Mouse (Mus musculus) embryonic fibroblast, embryonic 13.5 days (primary cell): ENCODE data around the gene Gopc. TPM values are rescaled to one million over a fixed set of nuclear protein-coding genes. Genes with fewer than 3 reads are reported as not detected.
"Not testable (repeated sequence)": the region's sequence is repeated elsewhere in the genome, so short reads cannot be mapped to it uniquely, and the experiment has no call there.

Experiments
- H3K27ac ChIP-seq: 2 replicates; pipeline ENCODE4 v1.5.1; 2012; ENCODE audit warnings: low read length, control low read depth, inconsistent platforms; ENCODE audit not compliant: insufficient read depth
- H3K4me1 ChIP-seq: 2 replicates; pipeline ENCODE4 v1.6.1; 2011; ENCODE audit warnings: low read length; ENCODE audit not compliant: control insufficient read depth, insufficient read depth
- H3K4me3 ChIP-seq: 2 replicates; pipeline ENCODE4 v1.5.1; 2011; ENCODE audit warnings: mild to moderate bottlenecking, control low read depth, low read length; ENCODE audit not compliant: insufficient read depth
- CTCF ChIP-seq: IDR thresholded peaks from 2 replicates; pipeline ENCODE4 v1.5.1; 2011; ENCODE audit warnings: mild to moderate bottlenecking, control low read depth, low read length, moderate library complexity, borderline replicate concordance; ENCODE audit not compliant: insufficient read depth
- POLR2A ChIP-seq: IDR thresholded peaks from 2 replicates; pipeline ENCODE4 v1.6.1; 2011; ENCODE audit warnings: low read depth, mild to moderate bottlenecking, control low read depth, low read length, moderate library complexity
- polyA plus RNA-seq: library from polyadenylated mRNA; stranded (reverse); fragments of >200 nt; gene quantifications from 2 replicates; pipeline ENCODE4 v1.2.4, GENCODE M21; 2011; ENCODE audit warnings: low read depth; ENCODE audit not compliant: missing spikeins, insufficient read length

The Gopc gene
- polyA plus RNA-seq, 1 experiment = 31.6 TPM

DNA sequence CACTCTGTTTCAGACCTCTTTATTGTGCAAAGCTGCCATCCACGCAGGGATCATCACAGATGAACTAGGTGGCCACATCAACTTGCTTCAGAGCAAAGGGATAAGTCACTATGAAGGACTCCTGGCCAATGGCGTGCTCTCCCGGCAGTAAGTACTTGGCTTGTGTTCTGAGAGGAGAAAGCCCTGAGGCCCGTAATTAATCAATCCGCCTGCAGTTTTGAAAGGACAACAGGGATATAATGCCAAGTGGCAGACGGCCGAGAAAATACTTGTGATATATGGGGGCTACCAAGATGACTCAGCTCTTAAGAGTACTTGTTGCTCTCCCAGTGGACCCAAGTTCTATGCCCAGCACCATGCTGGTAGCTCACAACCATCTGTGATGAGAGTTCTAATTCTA, 77.3 kb downstream of the Gopc start:
- TF ChIP-seq POLR2A = no peak
- TF ChIP-seq CTCF = no peak
- Histone ChIP-seq H3K4me1 (no peaks in the 10 kb centered on the region), H3K4me3 (no peak overlapping the region)

DNA sequence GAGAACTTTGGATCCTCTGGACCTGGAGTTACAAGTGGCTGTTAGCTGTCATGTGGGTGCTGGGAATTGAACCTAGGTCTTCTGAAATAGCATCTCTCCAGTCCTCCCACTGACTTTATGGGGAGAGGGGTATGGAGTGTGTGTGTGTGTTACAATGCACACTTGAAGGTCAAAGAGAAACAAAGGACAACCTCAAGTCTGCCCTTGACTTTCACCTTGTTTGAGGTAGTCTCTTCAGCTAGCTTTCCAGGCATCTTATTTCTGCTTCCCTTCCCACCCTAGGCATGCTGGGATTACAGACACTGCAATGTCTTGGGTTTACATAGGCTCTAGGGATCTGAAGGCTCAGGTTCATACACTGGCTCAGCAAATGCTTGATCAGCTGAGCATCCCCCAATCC, 79.7 kb downstream of the Gopc start:
- no peak overlapping the region for H3K4me3 ChIP-seq
- TF ChIP-seq CTCF = no peak
- no peak for TF ChIP-seq POLR2A
- H3K4me1 ChIP-seq = no peaks in the 10 kb centered on the region
- no peak overlapping the region for H3K27ac ChIP-seq

More for the DNA sequence above, 77.3 kb downstream of the Gopc start:
- H3K27ac ChIP-seq = no peak overlapping the region

DNA sequence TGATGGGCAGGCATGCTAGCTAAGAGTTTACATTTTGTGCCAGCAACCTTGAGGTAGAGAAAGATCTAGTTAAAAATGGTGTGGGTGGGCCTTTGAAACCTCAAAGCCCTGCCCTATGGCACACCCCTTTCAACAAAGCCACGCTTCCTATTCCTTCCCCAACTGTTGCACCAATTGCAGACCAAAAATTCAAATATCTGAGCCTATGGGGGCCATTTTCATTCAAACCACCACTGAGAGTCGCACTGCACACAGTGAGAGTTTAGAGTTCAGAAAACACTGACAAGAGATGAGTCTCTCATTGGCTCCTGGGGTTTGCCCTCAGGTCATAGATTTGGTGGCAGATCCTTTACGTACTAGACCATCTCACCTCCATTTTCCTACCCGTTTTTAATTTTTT, 80.2 kb downstream of the Gopc start:
- TF ChIP-seq POLR2A = no peak
- TF ChIP-seq CTCF = no peak
- no peaks in the 10 kb centered on the region for H3K4me1 ChIP-seq
- no peak overlapping the region for H3K4me3 ChIP-seq
- no peak overlapping the region for H3K27ac ChIP-seq

DNA sequence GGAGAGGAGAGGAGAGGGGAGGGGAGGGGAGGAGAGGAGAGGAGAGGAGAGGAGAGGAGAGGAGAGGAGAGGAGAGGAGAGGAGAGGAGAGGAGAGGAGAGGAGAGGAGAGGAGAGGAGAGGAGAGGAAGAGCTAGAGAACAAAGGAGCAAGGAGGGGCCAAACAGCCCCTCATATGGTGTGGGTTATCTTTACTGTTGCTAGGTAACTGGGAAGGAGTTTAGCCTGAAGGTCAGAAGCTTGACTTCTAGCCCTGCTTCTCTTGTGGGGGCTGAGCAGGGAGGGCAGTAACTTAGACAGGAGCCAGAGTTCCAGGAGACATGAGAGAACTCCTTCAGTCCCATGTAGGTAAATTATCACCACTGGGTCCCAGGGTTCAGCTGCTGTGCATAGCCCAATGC, 83.4 kb downstream of the Gopc start:
- H3K4me3 ChIP-seq = not testable (repeated sequence)

DNA sequence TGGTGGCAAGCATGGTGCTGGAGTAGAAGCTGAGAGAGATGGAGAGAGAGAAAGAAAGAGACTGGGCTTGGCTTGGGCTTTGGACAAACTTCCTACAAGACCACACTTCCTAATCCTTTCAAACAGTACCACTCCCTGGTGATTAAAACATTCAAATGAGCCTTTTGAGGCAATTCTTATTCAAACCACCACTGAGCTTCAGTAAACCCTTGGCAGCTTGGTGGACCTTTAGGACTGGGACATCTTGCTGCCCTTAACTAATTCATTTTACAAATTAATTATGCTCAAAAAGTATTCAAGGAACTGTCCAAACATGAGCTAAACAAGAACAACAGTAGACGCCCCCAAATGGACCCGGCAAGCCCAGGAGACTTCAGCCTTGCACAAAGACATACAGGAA, 86.0 kb downstream of the Gopc start:
- no peak for TF ChIP-seq CTCF
- TF ChIP-seq POLR2A = no peak
- H3K27ac ChIP-seq = no peak overlapping the region
- no peaks in the 10 kb centered on the region for H3K4me1 ChIP-seq
- H3K4me3 ChIP-seq = no peak overlapping the region

More for the DNA sequence above, 83.4 kb downstream of the Gopc start:
- H3K4me1 ChIP-seq, H3K27ac ChIP-seq: not testable (repeated sequence)

DNA sequence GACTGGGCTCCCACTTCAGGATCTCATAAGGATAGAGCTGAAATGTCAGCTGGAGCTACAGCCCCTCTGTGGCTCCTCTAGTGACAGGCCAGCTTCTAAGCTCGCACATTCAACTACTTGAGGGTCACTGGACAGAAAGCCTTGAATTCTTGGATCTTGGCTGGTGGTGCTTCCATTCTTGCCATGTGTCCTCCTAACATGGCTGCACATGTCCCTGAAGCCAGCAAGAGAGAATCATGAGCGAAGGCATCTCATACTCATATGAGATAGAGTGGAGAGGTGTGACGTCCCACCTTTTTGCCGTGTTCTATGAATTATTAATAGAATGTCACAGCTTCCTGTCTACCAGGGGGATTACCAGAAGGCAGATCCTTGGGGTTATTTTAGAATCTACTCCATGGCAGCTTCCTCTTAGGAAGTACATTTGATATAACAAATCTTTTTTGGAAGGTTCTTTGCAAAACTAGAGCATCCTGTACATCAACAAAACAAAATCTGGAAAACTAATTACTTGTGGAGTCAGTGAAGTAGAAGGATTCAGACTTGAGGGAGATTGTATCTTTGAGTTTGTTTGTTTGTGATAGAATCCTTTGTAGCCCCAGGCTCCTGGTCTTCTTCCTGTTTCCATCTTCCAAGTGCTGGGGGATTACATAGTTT, 87.9 kb downstream of the Gopc start:
- no peaks in the 10 kb centered on the region for H3K4me1 ChIP-seq
- TF ChIP-seq CTCF = no peak
- no peak for TF ChIP-seq POLR2A
- H3K4me3 ChIP-seq = no peak overlapping the region
- H3K27ac ChIP-seq = no peak overlapping the region

DNA sequence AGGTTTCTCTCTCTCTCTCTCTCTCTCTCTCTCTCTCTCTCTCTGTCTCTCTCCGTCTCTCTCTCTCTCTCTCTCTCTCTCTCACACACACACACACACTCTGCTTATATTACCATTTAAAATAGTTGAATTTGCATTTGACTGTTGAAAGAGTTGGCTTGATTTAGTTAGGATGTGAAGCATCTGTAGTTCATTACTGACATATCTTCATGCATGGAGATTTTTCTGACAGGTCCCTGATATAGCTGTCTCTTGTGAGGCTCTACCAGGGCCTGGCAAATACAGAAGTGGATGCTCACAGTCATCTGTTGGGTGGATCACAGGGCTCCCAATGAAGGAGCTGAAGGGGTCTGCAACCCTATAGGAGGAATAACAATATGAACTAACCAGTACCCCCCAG, 89.5 kb downstream of the Gopc start:
- not testable (repeated sequence) for H3K4me1 ChIP-seq, H3K27ac ChIP-seq, H3K4me3 ChIP-seq

DNA sequence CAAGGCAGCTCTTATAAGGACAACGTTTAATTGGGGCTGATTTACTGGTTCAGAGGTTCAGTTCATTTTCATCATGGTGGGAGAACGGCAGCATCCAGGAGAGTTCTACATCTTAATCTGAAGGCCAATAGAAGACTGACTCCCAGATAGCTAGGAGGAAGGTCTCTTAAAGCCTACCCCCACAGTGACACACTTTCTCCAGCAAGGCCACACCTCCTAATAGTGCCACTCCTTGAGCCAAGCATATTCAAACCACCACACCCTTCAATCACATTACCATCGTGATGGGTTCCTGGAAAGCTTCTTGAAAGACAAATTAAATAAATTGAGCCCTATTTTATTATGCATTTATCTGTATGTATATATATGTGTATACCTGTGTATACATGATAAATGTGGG, 92.7 kb downstream of the Gopc start:
- Histone ChIP-seq H3K4me1 (no peaks in the 10 kb centered on the region), H3K27ac (no peak overlapping the region), H3K4me3 (no peak overlapping the region)
- TF ChIP-seq POLR2A (no peak), CTCF (no peak)

DNA sequence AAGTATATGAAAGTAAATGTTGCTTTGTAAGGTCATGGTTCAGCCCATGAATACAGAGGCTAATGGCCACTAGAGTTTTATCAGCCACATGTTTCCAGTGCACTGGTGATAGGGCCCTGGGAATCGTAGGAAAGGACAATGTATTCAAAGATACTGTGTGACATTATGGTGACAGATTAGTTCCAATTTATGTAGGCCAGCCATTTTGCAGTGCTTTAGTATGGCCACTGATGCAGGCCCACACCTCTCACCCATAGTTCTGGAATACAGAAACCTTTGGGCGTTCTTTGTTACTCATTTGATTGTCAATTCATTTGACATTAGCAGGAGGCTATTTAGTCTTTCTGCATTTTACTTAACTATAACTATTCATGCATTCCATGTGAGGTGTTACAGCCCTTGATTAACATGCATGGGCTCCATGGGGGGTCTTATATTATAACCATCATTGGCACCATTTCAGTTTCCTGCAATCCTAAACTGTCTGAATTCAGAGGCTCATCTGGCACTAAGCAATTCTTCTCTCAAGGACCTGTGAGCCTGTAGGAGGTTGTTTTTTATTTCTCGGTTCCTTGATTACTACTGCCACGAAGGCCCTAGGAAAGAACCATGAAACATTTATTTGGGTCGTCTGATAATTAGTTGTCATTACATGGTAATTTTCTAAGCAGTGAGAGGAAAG, 93.9 kb downstream of the Gopc start:
- Histone ChIP-seq H3K4me3 (no peak overlapping the region), H3K4me1 (no peaks in the 10 kb centered on the region), H3K27ac (no peak overlapping the region)
- no peak for TF ChIP-seq CTCF
- no peak for TF ChIP-seq POLR2A

Other genes with a start within 250 kb of the Gopc start
- not detected in 2 replicates for gene Ros1, start 186.9 kb downstream of the Gopc start, polyA plus RNA-seq
- gene Dcbld1, start 148.5 kb downstream of the Gopc start, polyA plus RNA-seq = 6.5 and 6.8 TPM in 2 replicates
- not detected in 2 replicates for gene Gm26741, start 23.4 kb downstream of the Gopc start, polyA plus RNA-seq
- gene Nepn, start 6.8 kb upstream of the Gopc start, polyA plus RNA-seq = not detected in 2 replicates
- 74.9 and 81.5 TPM in 2 replicates for gene Nus1, start 35.4 kb upstream of the Gopc start, polyA plus RNA-seq